Mouse (Mus musculus): Measurements from ENCODE around the gene Heyl.

Heyl gene

GRCm38 (mm10) chr4:123233492-123234084 is at the start of gene Heyl:
Gene Heyl, plus strand, starts transcription at chr4:123233556.
- DNase-seq (ENCODE audit: low read depth): no peak

- no peak for DNase-seq (ENCODE audit: low read depth)
Observed at GRCm38 (mm10) chr4:123184816-123185215, 48.5 kb upstream of the Heyl start.

- DNase-seq (ENCODE audit: low read depth): no peak
Observed at GRCm38 (mm10) chr4:123192336-123192735, 41.0 kb upstream of the Heyl start.

- DNase-seq (ENCODE audit: low read depth): no peak
Observed at GRCm38 (mm10) chr4:123193791-123194190, 39.6 kb upstream of the Heyl start.

GRCm38 (mm10) chr4:123196695-123197094 is 36.7 kb upstream of the Heyl start:
- DNase-seq (ENCODE audit: low read depth): no peak

- DNase-seq (ENCODE audit: low read depth): peak; percentile 57
Observed at GRCm38 (mm10) chr4:123200771-123201185, 32.6 kb upstream of the Heyl start.

- DNase-seq (ENCODE audit: low read depth): no peak
Observed at GRCm38 (mm10) chr4:123201186-123202093, 31.9 kb upstream of the Heyl start, which contains the start of gene Nt5c1a. Gene Nt5c1a, plus strand, starts transcription at chr4:123201504.

GRCm38 (mm10) chr4:123202094-123202420 is 31.3 kb upstream of the Heyl start:
- no peak for DNase-seq (ENCODE audit: low read depth)

GRCm38 (mm10) chr4:123207337-123207736 is 26.0 kb upstream of the Heyl start:
- peak; percentile 7 for DNase-seq (ENCODE audit: low read depth)

- no peak for DNase-seq (ENCODE audit: low read depth)
Observed at GRCm38 (mm10) chr4:123210996-123211395, 22.4 kb upstream of the Heyl start.

GRCm38 (mm10) chr4:123211453-123211852 is 21.9 kb upstream of the Heyl start:
- DNase-seq (ENCODE audit: low read depth): no peak

- no peak for DNase-seq (ENCODE audit: low read depth)
Observed at GRCm38 (mm10) chr4:123212330-123212729, 21.0 kb upstream of the Heyl start.

GRCm38 (mm10) chr4:123213975-123214374 is 19.4 kb upstream of the Heyl start:
- DNase-seq (ENCODE audit: low read depth): no peak

GRCm38 (mm10) chr4:123215367-123215766 is 18.0 kb upstream of the Heyl start:
- no peak for DNase-seq (ENCODE audit: low read depth)

GRCm38 (mm10) chr4:123216782-123217181 is 16.6 kb upstream of the Heyl start:
- peak; percentile 55 for DNase-seq (ENCODE audit: low read depth)

GRCm38 (mm10) chr4:123219720-123220357 is 13.5 kb upstream of the Heyl start:
- peak; percentile 59 for DNase-seq (ENCODE audit: low read depth)

- peak; percentile 14 for DNase-seq (ENCODE audit: low read depth)
Observed at GRCm38 (mm10) chr4:123220637-123221036, 12.7 kb upstream of the Heyl start.

- peak; percentile 60 for DNase-seq (ENCODE audit: low read depth)
Observed at GRCm38 (mm10) chr4:123223309-123223708, 10.0 kb upstream of the Heyl start.

- DNase-seq (ENCODE audit: low read depth): no peak
Observed at GRCm38 (mm10) chr4:123225718-123226403, 7.5 kb upstream of the Heyl start.

- no peak for DNase-seq (ENCODE audit: low read depth)
Observed at GRCm38 (mm10) chr4:123227707-123228106, 5.6 kb upstream of the Heyl start.

- no peak for DNase-seq (ENCODE audit: low read depth)
Observed at GRCm38 (mm10) chr4:123228270-123228669, 5.1 kb upstream of the Heyl start.

- DNase-seq (ENCODE audit: low read depth): no peak
Observed at GRCm38 (mm10) chr4:123229166-123229565, 4.2 kb upstream of the Heyl start.

All from 416B (cell line).